Mouse (Mus musculus) midbrain, embryonic 13.5 days (tissue): ENCODE data around the gene Tepsin. TPM values are rescaled to one million over a fixed set of nuclear protein-coding genes. Genes with fewer than 3 reads are reported as not detected.

Source experiments
- microRNA-seq: library from miRNA; unstranded; fragments of <30 nt; microRNA quantifications from one replicate; pipeline ENCODE4, GENCODE M21; 2016
- polyA plus RNA-seq: library from polyadenylated mRNA; unstranded; fragments of >200 nt; fragmentation: Nextera tagmentation; extraction: Ambion mirVana; gene quantifications from 2 replicates; pipeline ENCODE4 v1.2.1, GENCODE M21; 2015

Gene Tepsin
- polyA plus RNA-seq, 1 experiment from 2014 or later: 20.9 TPM

Small RNA genes within 50 kb of the gene (microRNA-seq; reads per million reads assigned to microRNA genes)
- not detected for gene Gm25948

Other genes starting within 250 kb of the Tepsin start
- gene Chmp6, start 185.3 kb downstream of the Tepsin start, polyA plus RNA-seq: 107 and 112 TPM in 2 replicates
- 9.2 and 10.0 TPM in 2 replicates for gene Baiap2, start 156.0 kb downstream of the Tepsin start, polyA plus RNA-seq
- 15.1 and 18.6 TPM in 2 replicates for gene Aatk, start 51.6 kb downstream of the Tepsin start, polyA plus RNA-seq
- gene Cep131, start 11.9 kb downstream of the Tepsin start, polyA plus RNA-seq: 29.3 and 37.9 TPM in 2 replicates
- gene Ndufaf8, start 197 bp upstream of the Tepsin start, polyA plus RNA-seq: 59.2 and 63.7 TPM in 2 replicates
- 105 and 109 TPM in 2 replicates for gene Slc38a10, start 52.6 kb upstream of the Tepsin start, polyA plus RNA-seq
- gene Bahcc1, start 134.2 kb upstream of the Tepsin start, polyA plus RNA-seq: 17.4 and 19.5 TPM in 2 replicates
- gene Actg1, start 249.8 kb upstream of the Tepsin start, polyA plus RNA-seq: 3,928 and 4,113 TPM in 2 replicates